Mouse (Mus musculus) intestine, embryonic 16.5 days (tissue): ENCODE data around the gene Mon2. TPM values are rescaled to one million over a fixed set of nuclear protein-coding genes. Genes with fewer than 3 reads are reported as not detected.
"Not testable (repeated sequence)": the region's sequence is repeated elsewhere in the genome, so short reads cannot be mapped to it uniquely, and the experiment has no call there.

Experiments used
- ATAC-seq: fragments of 200-750 bp; cut with Nextera tagmentation; 2 replicates; pipeline ENCODE4 v1.8.0; 2017; ENCODE audit warnings: moderate TSS enrichment, moderate library complexity
- H3K27ac ChIP-seq: fragments of 300-500 bp; sonication (generic); 2 replicates; pipeline ENCODE4 v1.5.1; 2014; ENCODE audit warnings: mild to moderate bottlenecking, low read length
- H3K27me3 ChIP-seq: fragments of 300-500 bp; sonication (generic); replicated peaks from 2 replicates; pipeline ENCODE4 v1.6.1; 2014; ENCODE audit warnings: low read length, control low read depth, mixed read lengths; ENCODE audit not compliant: control insufficient read depth, insufficient read depth
- H3K36me3 ChIP-seq: fragments of 300-500 bp; sonication (generic); 2 replicates; pipeline ENCODE4 v1.6.1; 2014; ENCODE audit warnings: low read length, control low read depth; ENCODE audit not compliant: control insufficient read depth, insufficient read depth
- H3K4me1 ChIP-seq: fragments of 300-500 bp; sonication (generic); 2 replicates; pipeline ENCODE4 v1.6.1; 2014; ENCODE audit warnings: low read length, control low read depth, mixed read lengths; ENCODE audit not compliant: control insufficient read depth, insufficient read depth
- H3K4me2 ChIP-seq: fragments of 300-500 bp; sonication (generic); 2 replicates; pipeline ENCODE4 v1.6.1; 2014; ENCODE audit warnings: low read depth, low read length, control low read depth
- H3K4me3 ChIP-seq: fragments of 300-500 bp; sonication (generic); 2 replicates; pipeline ENCODE4 v1.5.1; 2014; ENCODE audit warnings: mild to moderate bottlenecking, low read length
- H3K9ac ChIP-seq: fragments of 300-500 bp; sonication (generic); 2 replicates; pipeline ENCODE4 v1.6.1; 2014; ENCODE audit warnings: low read depth, low read length
- H3K9me3 ChIP-seq: fragments of 300-500 bp; sonication (generic); 2 replicates; pipeline ENCODE4 v1.6.1; 2016; ENCODE audit warnings: low read length, control low read depth; ENCODE audit not compliant: control insufficient read depth
- WGBS: fragments of 180-500 bp; shearing (Covaris S2); extraction: QIAGEN DNeasy Blood & Tissue Kit; methylation state at CpG from one replicate; pipeline ENCODE4 v1.1.7; 2014; 5-methylcytosine and 5-hydroxymethylcytosine counted together
- polyA plus RNA-seq: library from polyadenylated mRNA; unstranded; fragments of >200 nt; fragmentation: Nextera tagmentation; extraction: Ambion mirVana; gene quantifications from 2 replicates; pipeline ENCODE4 v1.2.1, GENCODE M21; 2015

Gene Mon2
- polyA plus RNA-seq, 1 experiment from 2014 or later: 11.7 TPM

GRCm38 (mm10) chr10:123048730-123049129 lies 27.6 kb downstream of the Mon2 start:
- Histone ChIP-seq H3K27ac (peak overlapping the region; percentile 45; the same call in 1 of the 2 replicates), H3K4me2 (no peak overlapping the region), H3K9me3 (no peaks in the 10 kb centered on the region), H3K4me1 (no peaks in the 10 kb centered on the region), H3K36me3 (peaks cover 3% of the 10 kb centered on the region; the same call in 1 of the 2 replicates), H3K4me3 (no peak overlapping the region), H3K9ac (no peak overlapping the region), H3K27me3 (no peaks in the 10 kb centered on the region)
- 66% methylated on average over 1 of the region's 1 CpGs for WGBS
- peak; percentile 92 for ATAC-seq

- no peaks in the 10 kb centered on the region for H3K27me3 ChIP-seq
- no peak overlapping the region for H3K27ac ChIP-seq
- no peak overlapping the region for H3K9ac ChIP-seq
- 59% methylated on average over 2 of the region's 2 CpGs for WGBS
- no peaks in the 10 kb centered on the region for H3K9me3 ChIP-seq
- H3K4me2 ChIP-seq: no peak overlapping the region
- H3K36me3 ChIP-seq: 0 out of 2 replicates have a peak, but pooled peaks cover 4% of the 10 kb centered on the region
- no peak overlapping the region for H3K4me3 ChIP-seq
- no peak for ATAC-seq
- H3K4me1 ChIP-seq: no peaks in the 10 kb centered on the region
Measured at GRCm38 (mm10) chr10:123039936-123040335, 36.4 kb downstream of the Mon2 start.

GRCm38 (mm10) chr10:123032078-123032646 lies 44.1 kb downstream of the Mon2 start:
- Histone ChIP-seq H3K9ac (no peak overlapping the region), H3K4me3 (no peak overlapping the region), H3K27ac (no peak overlapping the region), H3K9me3 (no peaks in the 10 kb centered on the region), H3K4me1 (no peaks in the 10 kb centered on the region), H3K27me3 (no peaks in the 10 kb centered on the region), H3K4me2 (no peak overlapping the region), H3K36me3 (peaks cover 7% of the 10 kb centered on the region)
- peak; percentile 48 for ATAC-seq
- WGBS: 81% methylated on average over 14 of the region's 14 CpGs

- Histone ChIP-seq H3K9me3 (no peaks in the 10 kb centered on the region), H3K27me3 (no peaks in the 10 kb centered on the region), H3K9ac (no peak overlapping the region), H3K4me3 (no peak overlapping the region), H3K4me1 (no peaks in the 10 kb centered on the region), H3K36me3 (peaks cover 7% of the 10 kb centered on the region), H3K27ac (no peak overlapping the region), H3K4me2 (no peak overlapping the region)
- WGBS: 89% methylated on average over 8 of the region's 8 CpGs
- no peak for ATAC-seq
Measured at GRCm38 (mm10) chr10:123031449-123031848, 44.9 kb downstream of the Mon2 start.

GRCm38 (mm10) chr10:123030589-123030988 lies 45.7 kb downstream of the Mon2 start:
- WGBS: 87% methylated on average over 9 of the region's 9 CpGs
- H3K4me1 ChIP-seq: no peaks in the 10 kb centered on the region
- peaks cover 7% of the 10 kb centered on the region for H3K36me3 ChIP-seq
- H3K27ac ChIP-seq: no peak overlapping the region
- no peak overlapping the region for H3K4me2 ChIP-seq
- H3K9me3 ChIP-seq: no peaks in the 10 kb centered on the region
- no peak overlapping the region for H3K4me3 ChIP-seq
- ATAC-seq: no peak
- H3K27me3 ChIP-seq: no peaks in the 10 kb centered on the region
- no peak overlapping the region for H3K9ac ChIP-seq

- Histone ChIP-seq H3K4me1 (no peaks in the 10 kb centered on the region), H3K4me3 (no peak overlapping the region), H3K36me3 (peaks cover 7% of the 10 kb centered on the region), H3K9me3 (no peaks in the 10 kb centered on the region), H3K27ac (no peak overlapping the region), H3K9ac (no peak overlapping the region), H3K27me3 (no peaks in the 10 kb centered on the region), H3K4me2 (no peak overlapping the region)
- 92% methylated on average over 4 of the region's 4 CpGs for WGBS
- no peak for ATAC-seq
Measured at GRCm38 (mm10) chr10:123028949-123029348, 47.4 kb downstream of the Mon2 start.

GRCm38 (mm10) chr10:123026736-123027135 lies 49.6 kb downstream of the Mon2 start:
- not testable (repeated sequence) for H3K9me3 ChIP-seq, H3K27ac ChIP-seq, ATAC-seq, H3K4me1 ChIP-seq, H3K27me3 ChIP-seq, H3K9ac ChIP-seq, H3K4me3 ChIP-seq, H3K4me2 ChIP-seq
- H3K36me3 ChIP-seq: peaks cover 14% of the 10 kb centered on the region; the same call in 1 of the 2 replicates
- WGBS: 93% methylated on average over 4 of the region's 4 CpGs

GRCm38 (mm10) chr10:123013435-123013834 lies 62.9 kb downstream of the Mon2 start:
- H3K9ac ChIP-seq: no peak overlapping the region
- no peak overlapping the region for H3K4me3 ChIP-seq
- H3K27me3 ChIP-seq: no peaks in the 10 kb centered on the region
- H3K9me3 ChIP-seq: no peaks in the 10 kb centered on the region
- peaks cover 22% of the 10 kb centered on the region for H3K36me3 ChIP-seq
- no peaks in the 10 kb centered on the region for H3K4me1 ChIP-seq
- 36% methylated on average over 18 of the region's 18 CpGs for WGBS
- no peak overlapping the region for H3K4me2 ChIP-seq
- no peak overlapping the region for H3K27ac ChIP-seq
- peak; percentile 44 for ATAC-seq

GRCm38 (mm10) chr10:123011421-123011820 lies 64.9 kb downstream of the Mon2 start:
- no peak overlapping the region for H3K9ac ChIP-seq
- WGBS: 89% methylated on average over 1 of the region's 1 CpGs
- H3K4me2 ChIP-seq: no peak overlapping the region
- peaks cover 23% of the 10 kb centered on the region for H3K36me3 ChIP-seq
- no peak overlapping the region for H3K4me3 ChIP-seq
- no peaks in the 10 kb centered on the region for H3K9me3 ChIP-seq
- no peak for ATAC-seq
- no peaks in the 10 kb centered on the region for H3K27me3 ChIP-seq
- no peaks in the 10 kb centered on the region for H3K4me1 ChIP-seq
- no peak overlapping the region for H3K27ac ChIP-seq
